Mouse (Mus musculus) lung, postnatal 0 days (tissue): ENCODE data around the gene Dscam.

ENCODE experiments used
- CTCF ChIP-seq: IDR thresholded peaks from 2 replicates; pipeline ENCODE4 v1.5.1; 2016; ENCODE audit warnings: antibody characterized with exemption, mild to moderate bottlenecking
- EP300 ChIP-seq: IDR thresholded peaks from 2 replicates; pipeline ENCODE4 v1.6.1; 2016; ENCODE audit warnings: antibody characterized with exemption, mild to moderate bottlenecking, control low read depth

DNA sequence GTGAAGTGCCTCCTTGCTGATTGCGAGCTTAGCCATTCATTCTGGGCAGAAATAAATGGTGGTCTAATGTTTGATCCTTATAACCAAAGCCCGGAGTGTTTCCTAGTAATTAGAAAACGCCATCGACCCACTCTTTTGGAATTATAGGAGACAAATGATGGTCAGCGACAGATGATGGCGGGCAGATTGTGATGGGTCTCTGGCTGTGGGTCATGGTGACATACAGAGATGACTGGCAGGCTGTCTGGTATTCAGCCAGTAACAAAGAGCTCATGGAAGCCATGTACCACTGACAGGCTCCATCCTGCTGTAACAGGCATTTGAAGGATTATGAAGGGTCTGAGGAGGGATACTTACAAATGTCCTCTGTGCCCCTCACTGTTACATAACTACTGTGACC, 549.7 kb downstream of the Dscam start:
- TF ChIP-seq CTCF (no peak), EP300 (no peak)
